9 mouse cellular contexts compared by ENCODE assay signal in the genomic region with DNA sequence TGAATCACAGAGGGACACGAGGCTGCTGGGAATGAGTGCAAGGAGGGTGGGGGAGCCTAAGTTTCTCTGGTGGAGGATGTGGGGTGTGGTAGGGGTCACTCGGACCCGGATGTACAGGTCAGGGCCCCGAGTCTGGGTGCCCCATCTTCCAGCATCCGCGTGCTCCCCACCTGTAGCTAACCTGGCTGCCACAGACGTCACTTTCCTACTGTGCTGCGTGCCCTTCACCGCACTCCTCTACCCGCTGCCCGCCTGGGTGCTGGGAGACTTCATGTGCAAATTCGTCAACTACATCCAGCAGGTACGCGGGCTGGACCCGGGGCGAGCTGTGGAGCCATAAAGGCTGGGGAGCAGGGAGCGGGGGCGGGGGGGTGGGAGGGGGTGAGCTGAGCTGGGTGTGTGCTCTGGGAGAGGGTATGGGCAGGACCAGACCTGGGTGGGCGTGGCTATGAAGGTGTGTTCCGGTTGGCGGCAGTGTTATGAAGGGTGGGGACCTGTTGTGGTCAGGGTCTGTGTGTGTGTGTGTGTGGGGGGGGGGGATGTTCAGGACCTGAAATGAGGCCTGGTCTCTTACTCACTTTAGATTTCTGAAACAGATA. TPM values are rescaled to one million over a fixed set of nuclear protein-coding genes. Genes with fewer than 3 reads are reported as not detected.
DNase-seq lines count a peak whose midpoint lies in the region; ATAC-seq lines count a peak whose summit lies in the region.
"Had no signal": no experiment of that assay in that cellular context is flagged by ENCODE, and none has a peak within 500 bp of the region (broad histone marks: within the 10 kb centered on the region; RNA-seq: fewer than 3 reads in every experiment).

No protein-coding gene starts in this region.

- H3K4me3 ChIP-seq in lung, embryonic 15.5 days = peak overlapping the region; percentile 19
- peak overlapping the region; percentile 22 for H3K4me3 ChIP-seq in kidney, embryonic 16.5 days (ENCODE audit: low read length)
- H3K4me3 ChIP-seq in neural tube, embryonic 15.5 days (replicated peaks) = no peak overlapping the region

- H3K27ac ChIP-seq in lung, embryonic 15.5 days = no peak overlapping the region
- no peak overlapping the region for H3K27ac ChIP-seq in kidney, embryonic 16.5 days (ENCODE audit: low read length)
- no peak overlapping the region for H3K27ac ChIP-seq in neural tube, embryonic 15.5 days (replicated peaks)

- DNase-seq in embryo, embryonic 10 days (ENCODE audit: low spot score) = peak; percentile 17
- DNase-seq in embryo, embryonic 9.5 days (ENCODE audit: extremely low spot score) = no peak
- no peak for DNase-seq in lung, postnatal 4 days
- no peak for DNase-seq in right cerebral cortex, postnatal 10 days (ENCODE audit: low spot score in 2 of 2)
- no peak for DNase-seq in yolk sac, embryonic 10.5 days (ENCODE audit: low spot score)

- H3K4me2 ChIP-seq in lung, embryonic 15.5 days = peak overlapping the region; percentile 47
- H3K4me2 ChIP-seq in kidney, embryonic 16.5 days (replicated peaks; ENCODE audit: low read depth, low read length) = peak overlapping the region; percentile 41
- H3K4me2 ChIP-seq in neural tube, embryonic 15.5 days = peak overlapping the region; percentile 26; the same call in 1 of the 2 replicates

- ATAC-seq in lung, embryonic 15.5 days (ENCODE audit: borderline replicate concordance, extremely low read depth, low FRiP score, low TSS enrichment) = 0 out of 2 replicates have a peak, but pooled peaks have one; percentile 9
- no peak for ATAC-seq in kidney, embryonic 16.5 days (ENCODE audit: low FRiP score, low TSS enrichment)
- no peak for ATAC-seq in neural tube, embryonic 15.5 days (ENCODE audit: low FRiP score)

- peaks cover 57% of the 10 kb centered on the region for H3K4me1 ChIP-seq in lung, embryonic 15.5 days
- peaks cover 52% of the 10 kb centered on the region for H3K4me1 ChIP-seq in kidney, embryonic 16.5 days (ENCODE audit: insufficient read depth, low read length)
- H3K4me1 ChIP-seq in neural tube, embryonic 15.5 days = peaks cover 58% of the 10 kb centered on the region

- WGBS in lung, embryonic 15.5 days = 5% methylated on average over 21 of the region's 21 CpGs
- 8% methylated on average over 21 of the region's 21 CpGs for WGBS in kidney, embryonic 16.5 days
- 3% methylated on average over 21 of the region's 21 CpGs for WGBS in neural tube, embryonic 15.5 days

- H3K9me3 ChIP-seq in lung, embryonic 15.5 days = no peaks in the 10 kb centered on the region
- no peaks in the 10 kb centered on the region for H3K9me3 ChIP-seq in kidney, embryonic 16.5 days (ENCODE audit: low read length)
- H3K9me3 ChIP-seq in neural tube, embryonic 15.5 days (replicated peaks) = no peaks in the 10 kb centered on the region

- H3K9ac ChIP-seq in lung, embryonic 15.5 days = no peak overlapping the region
- peak overlapping the region; percentile 43 for H3K9ac ChIP-seq in kidney, embryonic 16.5 days (replicated peaks; ENCODE audit: low read length)
- H3K9ac ChIP-seq in neural tube, embryonic 15.5 days (replicated peaks) = no peak overlapping the region

- peaks cover 62% of the 10 kb centered on the region for H3K27me3 ChIP-seq in lung, embryonic 15.5 days
- H3K27me3 ChIP-seq in kidney, embryonic 16.5 days (ENCODE audit: insufficient read depth, low read length) = peaks cover 62% of the 10 kb centered on the region
- peaks cover 65% of the 10 kb centered on the region for H3K27me3 ChIP-seq in neural tube, embryonic 15.5 days (replicated peaks)
- H3K27me3 ChIP-seq: CH12.LX had no signal

- H3K36me3 ChIP-seq in lung, embryonic 15.5 days = no peaks in the 10 kb centered on the region
- no peaks in the 10 kb centered on the region for H3K36me3 ChIP-seq in kidney, embryonic 16.5 days (ENCODE audit: insufficient read depth, low read length)
- H3K36me3 ChIP-seq in neural tube, embryonic 15.5 days = no peaks in the 10 kb centered on the region

RNA-seq across cellular contexts. Expression of gene R3hdm4, which starts 1.7 kb away (rescaled TPM):
- 143 and 152 TPM in 2 replicates for polyA plus RNA-seq in lung, embryonic 15.5 days (2015; fragmentation: Nextera tagmentation; extraction: Ambion mirVana)
- 169 and 170 TPM in 2 replicates for polyA plus RNA-seq in kidney, embryonic 16.5 days (2015; fragmentation: Nextera tagmentation; extraction: Ambion mirVana)
- polyA plus RNA-seq in neural tube, embryonic 15.5 days (2015; fragmentation: Nextera tagmentation; extraction: Ambion mirVana) = 264 and 288 TPM in 2 replicates

RNA-seq across cellular contexts. Expression of gene Kiss1r, which starts 2.6 kb away (rescaled TPM):
- 0.59 and 0.87 TPM in 2 replicates for polyA plus RNA-seq in lung, embryonic 15.5 days (2015; fragmentation: Nextera tagmentation; extraction: Ambion mirVana)
- 1.5 and 2.1 TPM in 2 replicates for polyA plus RNA-seq in kidney, embryonic 16.5 days (2015; fragmentation: Nextera tagmentation; extraction: Ambion mirVana)
- 1.8 and 2.8 TPM in 2 replicates for polyA plus RNA-seq in neural tube, embryonic 15.5 days (2015; fragmentation: Nextera tagmentation; extraction: Ambion mirVana)

RNA-seq across cellular contexts. Expression of gene Arid3a, which starts 7.5 kb away (rescaled TPM):
- 4.8 and 6.0 TPM in 2 replicates for polyA plus RNA-seq in lung, embryonic 15.5 days (2015; fragmentation: Nextera tagmentation; extraction: Ambion mirVana)
- polyA plus RNA-seq in kidney, embryonic 16.5 days (2015; fragmentation: Nextera tagmentation; extraction: Ambion mirVana) = 5.5 and 9.2 TPM in 2 replicates
- 2.4 and 5.1 TPM in 2 replicates for polyA plus RNA-seq in neural tube, embryonic 15.5 days (2015; fragmentation: Nextera tagmentation; extraction: Ambion mirVana)

RNA-seq across cellular contexts. Expression of gene Gm26602, which starts 8.7 kb away (rescaled TPM):
- polyA plus RNA-seq in lung, embryonic 15.5 days (2015; fragmentation: Nextera tagmentation; extraction: Ambion mirVana) = 1.2 and 1.7 TPM in 2 replicates
- polyA plus RNA-seq in kidney, embryonic 16.5 days (2015; fragmentation: Nextera tagmentation; extraction: Ambion mirVana) = 9.2 TPM in 1 of 2 replicates, not detected in the other
- 22.7 and 23.6 TPM in 2 replicates for polyA plus RNA-seq in neural tube, embryonic 15.5 days (2015; fragmentation: Nextera tagmentation; extraction: Ambion mirVana)

RNA-seq across cellular contexts. Expression of gene Med16, which starts 10.6 kb away (rescaled TPM):
- polyA plus RNA-seq in lung, embryonic 15.5 days (2015; fragmentation: Nextera tagmentation; extraction: Ambion mirVana) = 54.7 and 56.1 TPM in 2 replicates
- 71.0 and 72.4 TPM in 2 replicates for polyA plus RNA-seq in kidney, embryonic 16.5 days (2015; fragmentation: Nextera tagmentation; extraction: Ambion mirVana)
- polyA plus RNA-seq in neural tube, embryonic 15.5 days (2015; fragmentation: Nextera tagmentation; extraction: Ambion mirVana) = 44.9 and 46.7 TPM in 2 replicates
